Mouse (Mus musculus) cortical plate, adult 2 months (tissue): ENCODE data around the gene Fermt3.

Source experiments
- CTCF ChIP-seq: fragments of 200-500 bp; IDR thresholded peaks from 2 replicates; pipeline ENCODE4 v1.5.1; 2011; ENCODE audit warnings: mild to moderate bottlenecking, control low read depth, low read length; ENCODE audit not compliant: insufficient read depth; ENCODE audit errors: extremely low read depth
- POLR2A ChIP-seq: fragments of 200-500 bp; IDR thresholded peaks from 2 replicates; pipeline ENCODE4 v1.6.1; 2011; ENCODE audit warnings: mild to moderate bottlenecking, low read length, control low read depth; ENCODE audit not compliant: insufficient read depth; ENCODE audit errors: extremely low read depth

DNA sequence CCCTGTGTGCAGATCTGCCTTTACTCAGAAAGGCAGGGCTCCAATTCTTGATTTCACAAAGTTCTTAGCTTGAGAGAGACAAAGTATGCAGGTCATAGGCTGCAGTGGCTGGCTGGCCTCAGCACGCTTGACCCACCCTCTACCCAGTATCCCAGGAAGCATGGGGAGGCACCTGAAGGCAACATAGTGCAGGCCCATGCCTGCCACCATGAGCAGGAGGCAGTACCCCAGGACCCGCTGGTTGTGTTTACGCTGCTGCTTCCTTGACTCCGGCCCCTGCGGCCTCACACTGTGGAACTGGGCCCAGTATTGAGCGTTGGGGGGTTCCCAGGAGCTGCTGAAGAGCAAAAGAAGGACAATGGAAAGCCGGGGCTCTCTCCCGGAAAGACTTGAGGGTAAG is 30.0 kb downstream of the Fermt3 start:
- TF ChIP-seq CTCF (no peak), POLR2A (no peak)
